Mouse (Mus musculus) midbrain, embryonic 12.5 days (tissue): ENCODE measurements around the gene Lrrtm3. TPM values are rescaled to one million over a fixed set of nuclear protein-coding genes. Genes with fewer than 3 reads are reported as not detected.
A peak's percentile ranks its signal among the peaks of the same experiment; 100 is the strongest.

Source experiments
- ATAC-seq: fragments of 200-750 bp; cut with Nextera tagmentation; 2 replicates; pipeline ENCODE4 v1.8.0; 2017; ENCODE audit warnings: low read depth, moderate TSS enrichment, moderate library complexity; ENCODE audit not compliant: low FRiP score
- H3K27ac ChIP-seq: fragments of 300-500 bp; sonication (generic); replicated peaks from 2 replicates; pipeline ENCODE4 v1.5.1; 2016; ENCODE audit warnings: mild to moderate bottlenecking
- H3K27me3 ChIP-seq: fragments of 300-500 bp; sonication (generic); 2 replicates; pipeline ENCODE4 v1.6.1; 2016; ENCODE audit warnings: mild to moderate bottlenecking
- H3K36me3 ChIP-seq: fragments of 300-500 bp; sonication (generic); 2 replicates; pipeline ENCODE4 v1.6.1; 2016
- H3K4me1 ChIP-seq: fragments of 300-500 bp; sonication (generic); 2 replicates; pipeline ENCODE4 v1.6.1; 2016
- H3K4me2 ChIP-seq: fragments of 300-500 bp; sonication (generic); replicated peaks from 2 replicates; pipeline ENCODE4 v1.6.1; 2016; ENCODE audit warnings: mild to moderate bottlenecking, moderate library complexity
- H3K4me3 ChIP-seq: fragments of 300-500 bp; sonication (generic); 2 replicates; pipeline ENCODE4 v1.5.1; 2016; ENCODE audit warnings: mild to moderate bottlenecking
- H3K9ac ChIP-seq: fragments of 300-500 bp; sonication (generic); replicated peaks from 2 replicates; pipeline ENCODE4 v1.6.1; 2016; ENCODE audit warnings: mild to moderate bottlenecking, moderate library complexity
- H3K9me3 ChIP-seq: fragments of 300-500 bp; sonication (generic); 2 replicates; pipeline ENCODE4 v1.6.1; 2016; ENCODE audit warnings: mild to moderate bottlenecking
- WGBS: fragments of 180-500 bp; shearing (Covaris S2); methylation state at CpG from one replicate; pipeline ENCODE4 v1.1.7; 2016; 5-methylcytosine and 5-hydroxymethylcytosine counted together
- polyA plus RNA-seq: library from polyadenylated mRNA; unstranded; fragments of >200 nt; fragmentation: Nextera tagmentation; extraction: Ambion mirVana; gene quantifications from 2 replicates; pipeline ENCODE4 v1.2.1, GENCODE M21; 2016

The Lrrtm3 gene
- polyA plus RNA-seq, 1 experiment from 2014 or later, result 3.4 TPM

- Histone ChIP-seq H3K9me3 (no peaks in the 10 kb centered on the region), H3K4me2 (no peak overlapping the region), H3K27ac (no peak overlapping the region), H3K9ac (no peak overlapping the region), H3K4me3 (no peak overlapping the region), H3K36me3 (no peaks in the 10 kb centered on the region), H3K27me3 (no peaks in the 10 kb centered on the region), H3K4me1 (0 out of 2 replicates have a peak, but pooled peaks cover 5% of the 10 kb centered on the region)
- WGBS, result 28% methylated on average over 6 of the region's 7 CpGs
- ATAC-seq, result peak; percentile 38; the same call in 1 of the 2 replicates
Observed at GRCm38 (mm10) chr10:63954308-63954930, 135.7 kb downstream of the Lrrtm3 start.

GRCm38 (mm10) chr10:63951481-63951880, 138.6 kb downstream of the Lrrtm3 start:
- Histone ChIP-seq H3K9me3 (no peaks in the 10 kb centered on the region), H3K4me3 (no peak overlapping the region), H3K27me3 (no peaks in the 10 kb centered on the region), H3K4me2 (no peak overlapping the region), H3K9ac (no peak overlapping the region), H3K4me1 (0 out of 2 replicates have a peak, but pooled peaks cover 5% of the 10 kb centered on the region), H3K27ac (no peak overlapping the region), H3K36me3 (no peaks in the 10 kb centered on the region)
- 81% methylated on average over 1 of the region's 1 CpGs for WGBS
- no peak for ATAC-seq

DNA sequence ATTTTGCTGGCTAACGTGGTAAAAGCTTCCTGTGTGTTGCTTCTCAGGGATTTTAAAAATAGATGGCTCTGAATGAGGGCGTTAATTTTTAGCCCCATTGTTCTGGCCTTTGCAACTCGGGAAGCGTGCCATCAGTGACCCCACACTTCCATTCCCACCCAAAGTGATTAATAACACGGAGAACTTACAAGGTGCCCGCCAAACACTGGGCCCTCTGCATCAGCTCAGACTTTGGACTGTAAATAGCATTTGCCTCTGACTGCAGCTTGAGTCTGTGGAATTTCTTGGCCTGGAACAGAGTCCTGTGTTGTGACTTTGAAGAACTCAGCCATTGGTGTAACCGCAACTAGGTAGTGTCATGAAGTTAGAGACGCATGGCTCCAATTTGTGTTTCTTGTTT, 139.2 kb downstream of the Lrrtm3 start:
- Histone ChIP-seq H3K27ac (no peak overlapping the region), H3K27me3 (no peaks in the 10 kb centered on the region), H3K9ac (no peak overlapping the region), H3K4me1 (0 out of 2 replicates have a peak, but pooled peaks cover 5% of the 10 kb centered on the region), H3K36me3 (no peaks in the 10 kb centered on the region), H3K9me3 (no peaks in the 10 kb centered on the region), H3K4me2 (no peak overlapping the region), H3K4me3 (no peak overlapping the region)
- ATAC-seq, result no peak
- 77% methylated on average over 8 of the region's 8 CpGs for WGBS

GRCm38 (mm10) chr10:63947266-63947665, 142.8 kb downstream of the Lrrtm3 start:
- no peak overlapping the region for H3K4me2 ChIP-seq
- 71% methylated on average over 4 of the region's 4 CpGs for WGBS

GRCm38 (mm10) chr10:63945534-63945933, 144.5 kb downstream of the Lrrtm3 start:
- Histone ChIP-seq H3K9ac (no peak overlapping the region), H3K4me1 (no peaks in the 10 kb centered on the region), H3K4me3 (no peak overlapping the region), H3K27ac (no peak overlapping the region), H3K27me3 (no peaks in the 10 kb centered on the region), H3K9me3 (no peaks in the 10 kb centered on the region), H3K36me3 (no peaks in the 10 kb centered on the region), H3K4me2 (no peak overlapping the region)
- no peak for ATAC-seq
- 84% methylated on average over 3 of the region's 3 CpGs for WGBS

More at GRCm38 (mm10) chr10:63947266-63947665, 142.8 kb downstream of the Lrrtm3 start:
- Histone ChIP-seq H3K9me3 (no peaks in the 10 kb centered on the region), H3K27me3 (no peaks in the 10 kb centered on the region), H3K9ac (no peak overlapping the region), H3K4me1 (no peaks in the 10 kb centered on the region), H3K27ac (no peak overlapping the region), H3K36me3 (no peaks in the 10 kb centered on the region), H3K4me3 (no peak overlapping the region)
- no peak for ATAC-seq

GRCm38 (mm10) chr10:63933946-63934345, 156.1 kb downstream of the Lrrtm3 start:
- peaks cover under 1% of the 10 kb centered on the region; the same call in 1 of the 2 replicates for H3K4me1 ChIP-seq
- H3K36me3 ChIP-seq, result no peaks in the 10 kb centered on the region
- H3K27ac ChIP-seq, result no peak overlapping the region
- H3K9me3 ChIP-seq, result no peaks in the 10 kb centered on the region
- H3K4me2 ChIP-seq, result no peak overlapping the region
- 76% methylated on average over 5 of the region's 5 CpGs for WGBS
- H3K27me3 ChIP-seq, result no peaks in the 10 kb centered on the region
- no peak overlapping the region for H3K4me3 ChIP-seq
- no peak for ATAC-seq
- no peak overlapping the region for H3K9ac ChIP-seq

DNA sequence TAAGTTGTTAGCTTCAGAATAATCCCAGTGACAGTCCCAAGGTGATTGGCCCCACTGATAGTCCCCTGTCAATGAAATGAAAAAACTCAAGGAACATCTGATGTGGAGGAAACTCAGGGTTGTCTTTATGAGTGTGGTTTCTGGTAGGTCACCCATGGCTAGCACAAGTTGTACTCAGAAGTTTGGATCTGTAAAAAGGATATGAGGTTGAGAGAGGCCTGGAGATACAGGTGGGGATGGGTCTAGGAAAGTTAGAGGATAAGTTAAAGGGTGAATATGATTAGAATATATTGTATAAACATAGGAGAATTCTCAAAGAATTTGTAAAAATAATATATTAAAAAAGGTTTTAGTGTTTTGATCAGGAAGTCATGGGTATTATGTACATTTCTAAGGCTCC, 162.7 kb downstream of the Lrrtm3 start, which contains the start of gene Gm10118:
Gene Gm10118, minus strand, starts transcription at position 101 of the 400 bp plus-strand sequence.
- H3K27me3 ChIP-seq, result no peaks in the 10 kb centered on the region
- H3K9ac ChIP-seq, result no peak within 1 kb of the TSS
- peaks cover 2% of the 10 kb centered on the region; the same call in 1 of the 2 replicates for H3K4me1 ChIP-seq
- H3K9me3 ChIP-seq, result no peaks in the 10 kb centered on the region
- no peak for ATAC-seq
- no peak within 1 kb of the TSS for H3K4me3 ChIP-seq
- H3K27ac ChIP-seq, result no peak within 1 kb of the TSS
- no peaks in the 10 kb centered on the region for H3K36me3 ChIP-seq
- H3K4me2 ChIP-seq, result no peak within 1 kb of the TSS

DNA sequence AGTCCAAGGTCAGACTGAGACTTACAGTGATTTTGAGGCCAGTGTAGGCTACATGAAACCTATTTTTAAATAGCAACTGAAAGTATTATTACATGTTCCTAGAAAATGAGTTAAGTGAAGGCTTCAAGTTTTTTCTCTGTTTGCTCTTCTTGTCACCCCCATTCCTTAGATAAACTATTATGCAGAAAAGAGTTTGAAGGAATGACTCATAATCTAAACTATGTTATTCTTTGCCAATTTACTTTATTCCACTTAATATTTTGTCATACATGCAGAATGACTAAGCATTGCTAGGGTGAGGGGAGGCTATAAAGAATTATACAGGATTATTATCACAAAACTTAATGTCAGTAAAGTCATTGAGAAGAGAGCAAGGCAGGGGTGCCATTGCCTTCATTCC, 181.2 kb downstream of the Lrrtm3 start:
- Histone ChIP-seq H3K9ac (no peak overlapping the region), H3K27ac (no peak overlapping the region), H3K9me3 (0 out of 2 replicates have a peak, but pooled peaks cover 2% of the 10 kb centered on the region), H3K4me3 (no peak overlapping the region), H3K36me3 (no peaks in the 10 kb centered on the region), H3K27me3 (no peaks in the 10 kb centered on the region), H3K4me1 (no peaks in the 10 kb centered on the region), H3K4me2 (no peak overlapping the region)
- no peak for ATAC-seq

DNA sequence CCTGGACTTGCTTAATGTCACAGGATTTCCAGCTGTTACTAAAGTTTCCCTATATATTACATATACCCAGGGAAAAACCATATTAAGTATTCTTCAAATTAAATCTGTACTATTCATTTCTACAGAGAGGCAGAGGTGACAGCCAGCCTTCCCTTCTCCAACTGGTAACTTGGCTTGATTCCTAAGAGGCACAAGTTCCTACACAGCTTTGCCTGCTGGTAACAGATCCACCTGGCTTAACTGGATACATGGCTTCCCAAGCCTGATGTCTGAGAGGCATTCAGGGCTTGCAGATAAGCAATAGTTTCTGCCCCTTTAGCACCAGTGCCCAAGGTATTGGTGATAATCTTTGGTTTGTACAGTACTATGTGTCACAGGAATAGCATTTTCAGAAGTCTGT, 190.2 kb downstream of the Lrrtm3 start:
- Histone ChIP-seq H3K4me3 (no peak overlapping the region), H3K27ac (no peak overlapping the region), H3K27me3 (no peaks in the 10 kb centered on the region), H3K36me3 (no peaks in the 10 kb centered on the region), H3K4me2 (no peak overlapping the region), H3K9ac (no peak overlapping the region), H3K4me1 (no peaks in the 10 kb centered on the region), H3K9me3 (no peaks in the 10 kb centered on the region)
- ATAC-seq, result no peak

- H3K27me3 ChIP-seq, result no peaks in the 10 kb centered on the region
- H3K4me3 ChIP-seq, result no peak overlapping the region
- no peak for ATAC-seq
- no peaks in the 10 kb centered on the region for H3K36me3 ChIP-seq
- H3K4me2 ChIP-seq, result no peak overlapping the region
- H3K27ac ChIP-seq, result no peak overlapping the region
- no peaks in the 10 kb centered on the region for H3K9me3 ChIP-seq
- WGBS, result 90% methylated on average over 5 of the region's 5 CpGs
- no peak overlapping the region for H3K9ac ChIP-seq
- H3K4me1 ChIP-seq, result no peaks in the 10 kb centered on the region
Observed at GRCm38 (mm10) chr10:63894612-63895011, 195.5 kb downstream of the Lrrtm3 start.

GRCm38 (mm10) chr10:63886449-63887088, 203.5 kb downstream of the Lrrtm3 start:
- H3K27ac ChIP-seq, result no peak overlapping the region
- no peaks in the 10 kb centered on the region for H3K36me3 ChIP-seq
- no peak for ATAC-seq
- no peak overlapping the region for H3K4me3 ChIP-seq
- WGBS, result 91% methylated on average over 23 of the region's 23 CpGs
- H3K9ac ChIP-seq, result no peak overlapping the region
- no peak overlapping the region for H3K4me2 ChIP-seq
- 0 out of 2 replicates have a peak, but pooled peaks cover 3% of the 10 kb centered on the region for H3K9me3 ChIP-seq
- H3K27me3 ChIP-seq, result no peaks in the 10 kb centered on the region
- no peaks in the 10 kb centered on the region for H3K4me1 ChIP-seq

GRCm38 (mm10) chr10:63880462-63880903, 209.6 kb downstream of the Lrrtm3 start:
- Histone ChIP-seq H3K4me2 (no peak overlapping the region), H3K9me3 (no peaks in the 10 kb centered on the region), H3K4me3 (no peak overlapping the region), H3K36me3 (no peaks in the 10 kb centered on the region), H3K9ac (no peak overlapping the region), H3K4me1 (no peaks in the 10 kb centered on the region; the same call in 1 of the 2 replicates), H3K27me3 (no peaks in the 10 kb centered on the region), H3K27ac (no peak overlapping the region)
- ATAC-seq, result no peak
- WGBS, result 71% methylated on average over 5 of the region's 5 CpGs
